Mouse (Mus musculus): ENCODE results near the gene Clec4n. TPM values are rescaled to one million over a fixed set of nuclear protein-coding genes. Genes with fewer than 3 reads are reported as not detected.
"Not testable (repeated sequence)": the region's sequence is repeated elsewhere in the genome, so short reads cannot be mapped to it uniquely, and the experiment has no call there.

The Clec4n gene
- total RNA-seq, 2 experiments from 2014 or later = 1.0 to 1.3 TPM

- no peak for DNase-seq (ENCODE audit: low spot score)
- intact Hi-C loops (cut with DNase I) = no loop called here
These were observed 59.3 kb downstream of the Clec4n start for GRCm38 (mm10) chr6:123288931-123289330.

- intact Hi-C loops (cut with DNase I) = no loop called here
- DNase-seq (ENCODE audit: low spot score) = no peak
These were observed 60.1 kb downstream of the Clec4n start, which contains the start of gene Clec4e for GRCm38 (mm10) chr6:123289753-123290152. Clec4e (minus strand) TSS chr6:123289870.

GRCm38 (mm10) chr6:123292751-123293400 is 63.2 kb downstream of the Clec4n start:
- intact Hi-C loops (cut with DNase I) = no loop called here
- no peak for DNase-seq (ENCODE audit: low spot score)

DNA sequence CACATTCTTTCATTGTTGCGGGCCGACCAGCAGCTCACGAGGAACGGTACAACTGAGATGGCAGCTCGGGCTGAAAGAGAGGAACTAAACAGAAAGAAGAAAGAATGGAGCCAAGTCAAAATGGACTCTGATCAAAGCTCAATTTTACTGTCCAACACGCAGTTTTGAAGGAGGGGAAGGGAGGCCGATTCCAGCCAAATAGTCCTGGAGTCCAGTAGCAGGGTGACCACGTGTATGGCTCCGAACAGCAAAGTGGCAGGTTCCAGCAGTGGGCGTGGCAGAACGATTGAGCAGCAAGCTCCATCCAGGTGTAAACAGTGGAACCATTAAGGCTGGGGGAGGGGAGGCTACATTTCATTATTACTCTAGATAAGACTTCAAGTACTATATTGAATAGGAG is 63.9 kb downstream of the Clec4n start:
- intact Hi-C loops (cut with DNase I); DNase-seq (ENCODE audit: low spot score): not testable (repeated sequence)

Other genes with a start within 250 kb of the Clec4n start
- not detected for gene Clec4a4, start 239.5 kb upstream of the Clec4n start, total RNA-seq (2021)
- gene Clec4b1, start 179.9 kb upstream of the Clec4n start, total RNA-seq (2021) = not detected
- gene Clec4a2, start 123.4 kb upstream of the Clec4n start, total RNA-seq (2021) = 1 to 10 TPM; 2.7 TPM
- gene Clec4b2, start 57.0 kb upstream of the Clec4n start, total RNA-seq (2021) = not detected
- gene Clec4d, start 32.3 kb downstream of the Clec4n start, total RNA-seq (2021) = under 1 TPM; 0.48 to 0.70 TPM
- under 1 TPM; 0.11 to 0.26 TPM for gene Clec4e, start 60.0 kb downstream of the Clec4n start, total RNA-seq (2021)
- not detected for gene Vmn2r19, start 78.5 kb downstream of the Clec4n start, total RNA-seq (2021)
- not detected for gene Vmn2r20, start 188.3 kb downstream of the Clec4n start, total RNA-seq (2021)

Data from heart, postnatal 25 days (tissue).